Mouse (Mus musculus) liver, embryonic 14.5 days (tissue): ENCODE data around the gene Trp73.

Experiments used
- CTCF ChIP-seq: IDR thresholded peaks from 2 replicates; pipeline ENCODE4 v1.5.1; 2016; ENCODE audit warnings: antibody characterized with exemption, low read depth, control low read depth
- EP300 ChIP-seq: IDR thresholded peaks from 2 replicates; pipeline ENCODE4 v1.6.1; 2016; ENCODE audit warnings: antibody characterized with exemption, low read depth

DNA sequence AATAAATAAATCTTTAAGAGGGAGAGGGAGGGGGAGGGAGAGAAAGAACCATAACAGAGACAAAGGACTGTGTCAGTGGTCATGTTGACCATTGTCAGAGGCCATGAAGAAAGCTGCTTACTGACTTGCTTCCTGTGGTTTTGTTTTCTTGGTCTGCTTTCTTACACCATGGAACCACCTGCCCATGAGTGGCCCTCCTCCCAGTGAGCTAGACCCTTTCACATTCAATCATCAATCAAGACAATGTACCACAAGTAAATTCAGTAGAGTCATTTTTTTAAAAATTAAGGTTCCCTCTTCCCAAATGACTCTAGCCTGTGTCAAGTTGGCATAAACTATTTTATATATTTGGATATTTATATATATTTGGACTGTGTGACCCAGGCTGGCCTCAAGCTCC is 10.1 kb downstream of the Trp73 start:
- TF ChIP-seq CTCF (no peak), EP300 (no peak)
